In genomic region chrX:38634801-38635637, GRCm38 (mm10) we compare ENCODE assay signal across 8 mouse cellular contexts. TPM values are rescaled to one million over a fixed set of nuclear protein-coding genes. Genes with fewer than 3 reads are reported as not detected.
DNase-seq lines count a peak whose midpoint lies in the region; ATAC-seq and TF ChIP-seq lines count a peak whose summit lies in the region.

C1galt1c1 (minus strand) TSS chrX:38635087.

- H3K9me3 ChIP-seq in CH12.LX (replicated peaks; ENCODE audit: low read length): no peaks in the 10 kb centered on the region
- no peaks in the 10 kb centered on the region for H3K9me3 ChIP-seq in forebrain, embryonic 11.5 days (ENCODE audit: control insufficient read depth, low read length)
- H3K9me3 ChIP-seq in heart, embryonic 16.5 days (replicated peaks; ENCODE audit: control insufficient read depth, low read length): no peaks in the 10 kb centered on the region
- no peaks in the 10 kb centered on the region for H3K9me3 ChIP-seq in liver, embryonic 15.5 days (replicated peaks)
- H3K9me3 ChIP-seq in neural tube, embryonic 12.5 days: no peaks in the 10 kb centered on the region

- DNase-seq in CH12.LX (ENCODE audit: extremely low read depth): peak; percentile 85
- peak; percentile 82 for DNase-seq in c-Kit-positive CD71-positive TER-119-negative erythroid progenitor cells, embryonic 14.5 days (ENCODE audit: low read depth)
- DNase-seq in forebrain, embryonic 11.5 days (ENCODE audit: low spot score): peak; percentile 93
- DNase-seq in kidney, postnatal 36 days: peak; percentile 95
- DNase-seq in telencephalon, adult 2 months (ENCODE audit: low read depth, low spot score): peak; percentile 85

- H3K4me1 ChIP-seq in CH12.LX (ENCODE audit: control insufficient read depth in 1 of 2, insufficient read depth in 2 of 2): peaks cover 0 to 5% of the 10 kb centered on the region in 2 experiments; a peak in 1 of 4 replicates
- H3K4me1 ChIP-seq in forebrain, embryonic 11.5 days (replicated peaks; ENCODE audit: control insufficient read depth, insufficient read depth, low read length): no peaks in the 10 kb centered on the region
- H3K4me1 ChIP-seq in heart, embryonic 16.5 days (ENCODE audit: control insufficient read depth, insufficient read depth, low read length): peaks cover 5% of the 10 kb centered on the region; the same call in 1 of the 2 replicates
- H3K4me1 ChIP-seq in liver, embryonic 15.5 days (replicated peaks): 0 out of 2 replicates have a peak, but pooled peaks cover 5% of the 10 kb centered on the region
- H3K4me1 ChIP-seq in neural tube, embryonic 12.5 days: no peaks in the 10 kb centered on the region; the same call in 1 of the 2 replicates

- peak within 1 kb of the TSS; percentile 83 for H3K9ac ChIP-seq in CH12.LX (ENCODE audit: insufficient read depth, low read depth)
- peak within 1 kb of the TSS; percentile 66 for H3K9ac ChIP-seq in forebrain, embryonic 11.5 days (ENCODE audit: low read length)
- peak within 1 kb of the TSS; percentile 81 for H3K9ac ChIP-seq in heart, embryonic 16.5 days (ENCODE audit: low read length)
- peak within 1 kb of the TSS; percentile 70 for H3K9ac ChIP-seq in liver, embryonic 15.5 days
- H3K9ac ChIP-seq in neural tube, embryonic 12.5 days: peak within 1 kb of the TSS; percentile 47; the same call in 1 of the 2 replicates

- peak within 1 kb of the TSS; percentile 48 for H3K27ac ChIP-seq in CH12.LX (ENCODE audit: insufficient read depth, low read depth)
- H3K27ac ChIP-seq in forebrain, embryonic 11.5 days (ENCODE audit: low read depth, low read length): peak within 1 kb of the TSS; percentile 81; the same call in 1 of the 2 replicates
- peak within 1 kb of the TSS; percentile 94 for H3K27ac ChIP-seq in heart, embryonic 16.5 days (ENCODE audit: low read length)
- peak within 1 kb of the TSS; percentile 83 for H3K27ac ChIP-seq in liver, embryonic 15.5 days (replicated peaks)
- H3K27ac ChIP-seq in neural tube, embryonic 12.5 days: peak within 1 kb of the TSS; percentile 57; the same call in 1 of the 2 replicates

- peak within 1 kb of the TSS; percentile 65 to 73 (median 69) for H3K4me3 ChIP-seq in CH12.LX (replicated peaks in 1 of 3; ENCODE audit: low read depth in 2 of 3, low read length in 2 of 3, poor library complexity in 1 of 3)
- H3K4me3 ChIP-seq in forebrain, embryonic 11.5 days (ENCODE audit: low read depth, low read length): peak within 1 kb of the TSS; percentile 45
- H3K4me3 ChIP-seq in heart, embryonic 16.5 days (ENCODE audit: low read length): peak within 1 kb of the TSS; percentile 66
- peak within 1 kb of the TSS; percentile 73 for H3K4me3 ChIP-seq in liver, embryonic 15.5 days (replicated peaks)
- peak within 1 kb of the TSS; percentile 49 for H3K4me3 ChIP-seq in neural tube, embryonic 12.5 days

- no peak for TF ChIP-seq EP300 in CH12.LX (IDR thresholded peaks at IDR 0.05; ENCODE audit: low read length)

- H3K4me2 ChIP-seq in CH12.LX (ENCODE audit: insufficient read depth, low read depth, poor library complexity, severe bottlenecking): peak within 1 kb of the TSS; percentile 61; the same call in 1 of the 2 replicates
- H3K4me2 ChIP-seq in forebrain, embryonic 11.5 days (ENCODE audit: low read depth, low read length, severe bottlenecking): peak within 1 kb of the TSS; percentile 42; the same call in 1 of the 2 replicates
- H3K4me2 ChIP-seq in heart, embryonic 16.5 days (ENCODE audit: low read depth, low read length): peak within 1 kb of the TSS; percentile 64
- peak within 1 kb of the TSS; percentile 71 for H3K4me2 ChIP-seq in liver, embryonic 15.5 days
- H3K4me2 ChIP-seq in neural tube, embryonic 12.5 days (replicated peaks): peak within 1 kb of the TSS; percentile 49

- TF ChIP-seq CTCF in CH12.LX (conservative IDR thresholded peaks at IDR 0.05 in 1 of 2, IDR thresholded peaks at IDR 0.05 in 1 of 2; ENCODE audit: low read depth in 2 of 2, low read length in 2 of 2): no peak

- ATAC-seq in forebrain, embryonic 11.5 days (replicated peaks; ENCODE audit: low FRiP score): peak; percentile 99
- peak; percentile 99 for ATAC-seq in heart, embryonic 16.5 days (replicated peaks; ENCODE audit: extremely low read depth, insufficient read depth, low FRiP score)
- ATAC-seq in liver, embryonic 15.5 days (ENCODE audit: insufficient read depth): peak; percentile 100
- peak; percentile 99 for ATAC-seq in neural tube, embryonic 12.5 days (ENCODE audit: low FRiP score, low read depth)

- peaks cover 6% of the 10 kb centered on the region; the same call in 1 of the 2 replicates for H3K79me2 ChIP-seq in CH12.LX (replicated peaks; ENCODE audit: control insufficient read depth, extremely low read depth, insufficient read depth, poor library complexity, severe bottlenecking)

- H3K36me3 ChIP-seq in CH12.LX (replicated peaks in 1 of 2; ENCODE audit: control insufficient read depth in 1 of 2, insufficient read depth in 1 of 2, low read length in 1 of 2): peaks cover 4 to 10% of the 10 kb centered on the region in 2 experiments
- H3K36me3 ChIP-seq in forebrain, embryonic 11.5 days (ENCODE audit: control insufficient read depth, insufficient read depth, low read length): no peaks in the 10 kb centered on the region
- H3K36me3 ChIP-seq in heart, embryonic 16.5 days (ENCODE audit: control insufficient read depth, insufficient read depth): no peaks in the 10 kb centered on the region
- H3K36me3 ChIP-seq in liver, embryonic 15.5 days (replicated peaks): no peaks in the 10 kb centered on the region
- no peaks in the 10 kb centered on the region for H3K36me3 ChIP-seq in neural tube, embryonic 12.5 days

- no peaks in the 10 kb centered on the region for H3K27me3 ChIP-seq in CH12.LX (replicated peaks)
- H3K27me3 ChIP-seq in forebrain, embryonic 11.5 days (ENCODE audit: control insufficient read depth, insufficient read depth, low read length): no peaks in the 10 kb centered on the region
- no peaks in the 10 kb centered on the region for H3K27me3 ChIP-seq in heart, embryonic 16.5 days (ENCODE audit: control insufficient read depth, insufficient read depth, low read length)
- no peaks in the 10 kb centered on the region for H3K27me3 ChIP-seq in liver, embryonic 15.5 days
- no peaks in the 10 kb centered on the region for H3K27me3 ChIP-seq in neural tube, embryonic 12.5 days (replicated peaks)

- in situ Hi-C loops in CH12.LX (cut with MboI; ENCODE audit: low pct_ligation_motif_present, low pct_unique_long_range_greater_than_20kb, low sequenced_read_pairs): loop anchor here (10.0 kb wide), 1 partner anchor 80 kb away; no protein-coding TSS in a partner anchor

- peak; percentile 73 for TF ChIP-seq POLR2A in CH12.LX (IDR thresholded peaks at IDR 0.05; ENCODE audit: low read depth, low read length)

- dilution Hi-C loops in CH12.LX (cut with MboI; ENCODE audit: extremely low pct_ligation_motif_present, extremely low pct_unique_long_range_greater_than_20kb, low sequenced_read_pairs): no loop called here

- 22% methylated on average over 39 of the region's 43 CpGs for WGBS in forebrain, embryonic 11.5 days
- WGBS in heart, embryonic 16.5 days: 13% methylated on average over 40 of the region's 43 CpGs
- WGBS in liver, embryonic 15.5 days (ENCODE audit: insufficient replicate concordance): 13% methylated on average over 39 of the region's 43 CpGs
- 21% methylated on average over 34 of the region's 43 CpGs for WGBS in neural tube, embryonic 12.5 days

- no peak for TF ChIP-seq RAD21 in CH12.LX (IDR thresholded peaks at IDR 0.05; ENCODE audit: low read depth, low read length)

TF ChIP-seq in CH12.LX, 34 proteins besides CTCF, POLR2A, EP300 and RAD21:
- peak; percentile 35; the same call in 1 of the 2 replicates for TF ChIP-seq TCF12 (IDR thresholded peaks at IDR 0.05; ENCODE audit: low read depth, low read length)
- peak; percentile 48; the same call in 1 of the 2 replicates for TF ChIP-seq HCFC1 (IDR thresholded peaks at IDR 0.05; ENCODE audit: low read depth, low read length)
- 0 out of 2 replicates have a peak, but pooled peaks have one; percentile 38 for TF ChIP-seq ZMIZ1 (IDR thresholded peaks at IDR 0.05; ENCODE audit: low read depth, low read length)
- no peak for TF ChIP-seq GABPA (IDR thresholded peaks at IDR 0.05; ENCODE audit: insufficient replicate concordance, low read depth, low read length)
- no peak for TF ChIP-seq MAX (IDR thresholded peaks at IDR 0.05; ENCODE audit: low read length)
- TF ChIP-seq PAX5 (IDR thresholded peaks at IDR 0.05; ENCODE audit: low read length): no peak
- TF ChIP-seq NRF1 (IDR thresholded peaks at IDR 0.05; ENCODE audit: low read depth, low read length): 0 out of 2 replicates have a peak, but pooled peaks have one; percentile 38
- TF ChIP-seq ZKSCAN1 (IDR thresholded peaks at IDR 0.05; ENCODE audit: borderline replicate concordance, low read depth, low read length): no peak
- TF ChIP-seq BHLHE40 (IDR thresholded peaks at IDR 0.05; ENCODE audit: low read depth, low read length): no peak
- TF ChIP-seq USF2 (conservative IDR thresholded peaks at IDR 0.05; ENCODE audit: low read depth, low read length): no peak
- peak; percentile 74 for TF ChIP-seq ELF1 (IDR thresholded peaks at IDR 0.05; ENCODE audit: low read depth, low read length)
- TF ChIP-seq CHD2 (IDR thresholded peaks at IDR 0.05; ENCODE audit: low read length): no peak
- TF ChIP-seq MAFK (IDR thresholded peaks at IDR 0.05; ENCODE audit: insufficient replicate concordance, low read length): 0 out of 2 replicates have a peak, but pooled peaks have one; percentile 7
- peak; percentile 52 for TF ChIP-seq NELFE (IDR thresholded peaks at IDR 0.05; ENCODE audit: low read depth, low read length)
- TF ChIP-seq TBP (conservative IDR thresholded peaks at IDR 0.05; ENCODE audit: low read depth, low read length): peak; percentile 47; the same call in 1 of the 2 replicates

RNA-seq across cellular contexts. Expression of gene C1galt1c1, which starts in this region (rescaled TPM):
- total RNA-seq in CH12.LX (2012; rRNA removed) (12.0 and 15.7 TPM in 2 replicates), CH12.LX (2014; rRNA removed) (34.7 and 37.6 TPM in 2 replicates)
- 10.8 and 12.6 TPM in 2 replicates for polyA plus RNA-seq in CH12.LX (2012; ENCODE audit: insufficient read length, low read depth)
- polyA plus RNA-seq in forebrain, embryonic 11.5 days (2014; fragmentation: Nextera tagmentation; extraction: Ambion mirVana): 20.3 and 21.3 TPM in 2 replicates
- 23.9 and 29.0 TPM in 2 replicates for polyA plus RNA-seq in heart, embryonic 16.5 days (2015; fragmentation: Nextera tagmentation; extraction: Ambion mirVana)
- polyA plus RNA-seq in liver, embryonic 15.5 days (2015; fragmentation: Nextera tagmentation; extraction: Ambion mirVana): 11.5 and 12.0 TPM in 2 replicates
- 26.3 and 29.2 TPM in 2 replicates for polyA plus RNA-seq in neural tube, embryonic 12.5 days (2016; fragmentation: Nextera tagmentation; extraction: Ambion mirVana)

Comparison
In these comparisons a context has a peak if more than half of its experiments do, and no peak if none do; other contexts are left out.
1. Peak in every context shown above with its lines: DNase-seq, ATAC-seq, H3K4me3 ChIP-seq and H3K27ac ChIP-seq.